Mouse (Mus musculus): ENCODE measurements around the gene Olfr598.
"Not testable (repeated sequence)": the region's sequence is repeated elsewhere in the genome, so short reads cannot be mapped to it uniquely, and the experiment has no call there.

Olfr598 gene

GRCm38 (mm10) chr7:103323268-103323667 lies at the start of gene Olfr598:
TSS of gene Olfr598 (plus strand) at chr7:103323568.
- DNase-seq (ENCODE audit: low read depth in 2 of 2, low spot score in 2 of 2) = no peak

GRCm38 (mm10) chr7:103305348-103305747 lies 18.0 kb upstream of the Olfr598 start, which contains the start of gene Olfr596:
TSS of gene Olfr596 (plus strand) at chr7:103305648.
- DNase-seq (ENCODE audit: low read depth in 2 of 2, low spot score in 2 of 2) = not testable (repeated sequence)

- not testable (repeated sequence) for DNase-seq (ENCODE audit: low read depth in 2 of 2, low spot score in 2 of 2)
Observed at GRCm38 (mm10) chr7:103316015-103316414, 7.4 kb upstream of the Olfr598 start, which contains the start of gene Olfr597. TSS of gene Olfr597 (plus strand) at chr7:103316315.

GRCm38 (mm10) chr7:103335617-103336016 lies 12.2 kb downstream of the Olfr598 start, which contains the start of gene Olfr599:
TSS of gene Olfr599 (plus strand) at chr7:103335917.
- DNase-seq (ENCODE audit: low read depth in 2 of 2, low spot score in 2 of 2) = no peak

- no peak for DNase-seq (ENCODE audit: low read depth in 2 of 2, low spot score in 2 of 2)
Observed at GRCm38 (mm10) chr7:103349569-103349968, 26.2 kb downstream of the Olfr598 start, which contains the start of gene Olfr600. TSS of gene Olfr600 (minus strand) at chr7:103349669.

- no peak for DNase-seq (ENCODE audit: low read depth in 2 of 2, low spot score in 2 of 2)
Observed at GRCm38 (mm10) chr7:103362555-103362954, 39.2 kb downstream of the Olfr598 start, which contains the start of gene Olfr601. TSS of gene Olfr601 (minus strand) at chr7:103362655.
